Mouse (Mus musculus): ENCODE measurements around the gene Clhc1. TPM values are rescaled to one million over a fixed set of nuclear protein-coding genes. Genes with fewer than 3 reads are reported as not detected.

Clhc1 gene
- polyA plus RNA-seq, 1 experiment, result not detected

GRCm38 (mm10) chr11:29549425-29549778 is 1.7 kb downstream of the Clhc1 start:
- Histone ChIP-seq H3K36me3 (ENCODE audit: control insufficient read depth) (peaks cover 26% of the 10 kb centered on the region), H3K27me3 (ENCODE audit: control insufficient read depth) (no peaks in the 10 kb centered on the region), H3K4me3 (replicated peaks) (no peak overlapping the region), H3K4me1 (ENCODE audit: control insufficient read depth) (peaks cover 30% of the 10 kb centered on the region), H3K9me3 (ENCODE audit: control insufficient read depth, low read length) (no peaks in the 10 kb centered on the region)
- no peak for TF ChIP-seq GATA1 (IDR thresholded peaks at IDR 0.05; ENCODE audit: low read length)
- no peak for TF ChIP-seq TAL1 (IDR thresholded peaks at IDR 0.05; ENCODE audit: low read length)

DNA sequence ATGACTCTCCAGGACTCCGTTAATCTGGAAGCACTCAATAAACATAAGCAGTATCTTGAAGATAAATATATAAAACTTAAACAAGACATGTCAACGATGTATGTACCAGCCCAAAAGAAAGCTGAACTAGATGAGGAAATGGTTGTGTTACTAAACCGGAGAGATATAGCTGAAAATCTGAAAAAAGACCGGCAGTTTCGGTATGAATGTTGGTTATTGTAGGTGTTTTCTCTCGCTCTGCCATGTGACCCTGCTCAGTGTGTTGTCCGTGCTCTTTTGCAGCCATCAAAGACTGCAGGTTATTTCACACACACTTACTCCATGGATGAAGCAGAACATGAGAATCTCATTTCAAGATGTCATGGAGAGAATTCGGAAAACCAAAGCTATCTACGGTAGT is 12.7 kb downstream of the Clhc1 start:
- Histone ChIP-seq H3K4me1 (ENCODE audit: control insufficient read depth) (no peaks in the 10 kb centered on the region), H3K4me3 (replicated peaks) (no peak overlapping the region), H3K27me3 (ENCODE audit: control insufficient read depth) (no peaks in the 10 kb centered on the region), H3K9me3 (ENCODE audit: control insufficient read depth, low read length) (no peaks in the 10 kb centered on the region), H3K36me3 (ENCODE audit: control insufficient read depth) (no peaks in the 10 kb centered on the region)
- TF ChIP-seq GATA1 (IDR thresholded peaks at IDR 0.05; ENCODE audit: low read length), result no peak
- no peak for TF ChIP-seq TAL1 (IDR thresholded peaks at IDR 0.05; ENCODE audit: low read length)

GRCm38 (mm10) chr11:29560990-29561389 is 13.2 kb downstream of the Clhc1 start:
- no peaks in the 10 kb centered on the region for H3K4me1 ChIP-seq (ENCODE audit: control insufficient read depth)
- H3K4me3 ChIP-seq (replicated peaks), result no peak overlapping the region
- H3K27me3 ChIP-seq (ENCODE audit: control insufficient read depth), result no peaks in the 10 kb centered on the region
- no peak for TF ChIP-seq GATA1 (IDR thresholded peaks at IDR 0.05; ENCODE audit: low read length)
- no peak for TF ChIP-seq TAL1 (IDR thresholded peaks at IDR 0.05; ENCODE audit: low read length)
- H3K36me3 ChIP-seq (ENCODE audit: control insufficient read depth), result no peaks in the 10 kb centered on the region
- H3K9me3 ChIP-seq (ENCODE audit: control insufficient read depth, low read length), result no peaks in the 10 kb centered on the region

DNA sequence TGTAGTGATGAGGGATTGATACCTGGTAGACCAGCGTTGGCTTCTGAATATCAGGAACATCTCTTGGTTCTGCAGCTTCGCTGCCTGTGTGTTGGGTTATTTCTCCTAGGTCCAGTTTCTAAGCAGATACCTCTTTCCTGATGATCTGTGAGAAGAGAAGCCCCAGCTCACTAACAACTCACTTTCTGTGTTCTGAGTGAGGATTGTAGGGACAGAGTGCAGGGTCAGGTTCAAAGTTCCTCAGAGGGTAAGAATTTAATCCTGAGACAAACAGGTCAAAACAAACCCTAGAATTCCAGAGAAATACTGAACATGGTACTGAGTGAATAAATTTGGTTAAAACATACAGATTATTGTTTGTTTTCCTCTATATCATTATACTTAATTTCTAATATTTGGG is 15.7 kb downstream of the Clhc1 start:
- TF ChIP-seq TAL1 (IDR thresholded peaks at IDR 0.05; ENCODE audit: low read length) (no peak), GATA1 (IDR thresholded peaks at IDR 0.05; ENCODE audit: low read length) (no peak)
- no peaks in the 10 kb centered on the region for H3K4me1 ChIP-seq (ENCODE audit: control insufficient read depth)
- no peaks in the 10 kb centered on the region for H3K36me3 ChIP-seq (ENCODE audit: control insufficient read depth)
- no peaks in the 10 kb centered on the region for H3K9me3 ChIP-seq (ENCODE audit: control insufficient read depth, low read length)
- no peak overlapping the region for H3K4me3 ChIP-seq (replicated peaks)
- no peaks in the 10 kb centered on the region for H3K27me3 ChIP-seq (ENCODE audit: control insufficient read depth)

DNA sequence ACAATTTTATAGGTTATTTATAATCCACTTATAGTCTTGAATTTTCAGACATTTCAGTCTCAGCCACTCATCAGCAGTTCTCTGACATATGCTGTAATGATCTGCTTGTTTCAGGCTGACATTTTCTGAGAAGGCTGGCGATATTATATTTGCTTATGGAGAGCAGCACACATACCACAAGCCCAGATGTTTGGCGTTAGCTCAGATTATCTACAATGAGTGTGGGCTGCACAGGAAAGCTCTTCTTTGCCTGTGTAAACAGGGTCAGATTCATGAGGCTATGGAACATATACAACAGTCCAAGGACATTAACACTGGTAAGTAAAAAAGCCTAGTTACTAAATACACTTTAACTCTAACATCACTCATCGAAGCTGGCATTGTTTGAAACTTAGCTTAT is 23.8 kb downstream of the Clhc1 start:
- H3K27me3 ChIP-seq (ENCODE audit: control insufficient read depth), result no peaks in the 10 kb centered on the region
- no peak overlapping the region for H3K4me3 ChIP-seq (replicated peaks)
- no peaks in the 10 kb centered on the region for H3K9me3 ChIP-seq (ENCODE audit: control insufficient read depth, low read length)
- H3K36me3 ChIP-seq (ENCODE audit: control insufficient read depth), result no peaks in the 10 kb centered on the region
- H3K4me1 ChIP-seq (ENCODE audit: control insufficient read depth), result no peaks in the 10 kb centered on the region
- TF ChIP-seq TAL1 (IDR thresholded peaks at IDR 0.05; ENCODE audit: low read length) (no peak), GATA1 (IDR thresholded peaks at IDR 0.05; ENCODE audit: low read length) (no peak)

- no peaks in the 10 kb centered on the region for H3K9me3 ChIP-seq (ENCODE audit: control insufficient read depth, low read length)
- H3K27me3 ChIP-seq (ENCODE audit: control insufficient read depth), result no peaks in the 10 kb centered on the region
- H3K4me1 ChIP-seq (ENCODE audit: control insufficient read depth), result no peaks in the 10 kb centered on the region
- TF ChIP-seq TAL1 (IDR thresholded peaks at IDR 0.05; ENCODE audit: low read length) (no peak), GATA1 (IDR thresholded peaks at IDR 0.05; ENCODE audit: low read length) (no peak)
- H3K4me3 ChIP-seq (replicated peaks), result no peak overlapping the region
- H3K36me3 ChIP-seq (ENCODE audit: control insufficient read depth), result no peaks in the 10 kb centered on the region
Observed at GRCm38 (mm10) chr11:29572656-29573055, 24.9 kb downstream of the Clhc1 start.

GRCm38 (mm10) chr11:29579610-29580009 is 31.9 kb downstream of the Clhc1 start:
- no peaks in the 10 kb centered on the region; the same call in 1 of the 2 replicates for H3K9me3 ChIP-seq (ENCODE audit: control insufficient read depth, low read length)
- TF ChIP-seq TAL1 (IDR thresholded peaks at IDR 0.05; ENCODE audit: low read length) (no peak), GATA1 (IDR thresholded peaks at IDR 0.05; ENCODE audit: low read length) (no peak)
- H3K36me3 ChIP-seq (ENCODE audit: control insufficient read depth), result no peaks in the 10 kb centered on the region
- H3K4me3 ChIP-seq (replicated peaks), result no peak overlapping the region
- no peaks in the 10 kb centered on the region for H3K27me3 ChIP-seq (ENCODE audit: control insufficient read depth)
- H3K4me1 ChIP-seq (ENCODE audit: control insufficient read depth), result no peaks in the 10 kb centered on the region

GRCm38 (mm10) chr11:29595217-29595616 is 47.5 kb downstream of the Clhc1 start:
- Histone ChIP-seq H3K4me1 (ENCODE audit: control insufficient read depth) (no peaks in the 10 kb centered on the region), H3K4me3 (replicated peaks) (no peak overlapping the region), H3K36me3 (ENCODE audit: control insufficient read depth) (no peaks in the 10 kb centered on the region), H3K9me3 (ENCODE audit: control insufficient read depth, low read length) (no peaks in the 10 kb centered on the region), H3K27me3 (ENCODE audit: control insufficient read depth) (no peaks in the 10 kb centered on the region)
- no peak for TF ChIP-seq GATA1 (IDR thresholded peaks at IDR 0.05; ENCODE audit: low read length)
- TF ChIP-seq TAL1 (IDR thresholded peaks at IDR 0.05; ENCODE audit: low read length), result no peak

DNA sequence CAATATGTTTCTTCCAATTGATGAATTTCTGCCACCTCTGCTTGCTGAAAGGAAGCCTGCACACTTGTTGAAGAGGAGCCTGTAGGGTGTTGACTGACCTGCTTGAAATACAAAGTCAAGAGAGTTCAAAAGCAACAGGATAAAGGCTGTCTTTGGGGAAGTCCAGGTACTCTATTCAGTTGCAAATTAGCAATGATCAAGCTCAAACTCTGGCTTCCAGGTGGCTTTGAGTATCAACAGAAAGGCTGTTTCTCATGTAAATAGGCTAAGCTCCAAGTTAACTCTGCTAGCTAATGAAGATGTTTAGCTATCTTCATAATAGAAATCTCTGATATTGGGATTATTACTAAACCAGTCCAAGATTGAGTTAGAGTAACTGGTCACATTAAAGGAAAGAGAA is 49.4 kb downstream of the Clhc1 start:
- no peak overlapping the region for H3K4me3 ChIP-seq (replicated peaks)
- no peak for TF ChIP-seq TAL1 (IDR thresholded peaks at IDR 0.05; ENCODE audit: low read length)
- no peak for TF ChIP-seq GATA1 (IDR thresholded peaks at IDR 0.05; ENCODE audit: low read length)
- H3K27me3 ChIP-seq (ENCODE audit: control insufficient read depth), result no peaks in the 10 kb centered on the region
- H3K4me1 ChIP-seq (ENCODE audit: control insufficient read depth), result no peaks in the 10 kb centered on the region
- H3K36me3 ChIP-seq (ENCODE audit: control insufficient read depth), result no peaks in the 10 kb centered on the region
- H3K9me3 ChIP-seq (ENCODE audit: control insufficient read depth, low read length), result no peaks in the 10 kb centered on the region

GRCm38 (mm10) chr11:29599000-29599399 is 51.2 kb downstream of the Clhc1 start:
- H3K27me3 ChIP-seq (ENCODE audit: control insufficient read depth), result no peaks in the 10 kb centered on the region
- TF ChIP-seq TAL1 (IDR thresholded peaks at IDR 0.05; ENCODE audit: low read length) (no peak), GATA1 (IDR thresholded peaks at IDR 0.05; ENCODE audit: low read length) (no peak)
- H3K4me3 ChIP-seq (replicated peaks), result no peak overlapping the region
- no peaks in the 10 kb centered on the region for H3K9me3 ChIP-seq (ENCODE audit: control insufficient read depth, low read length)
- H3K36me3 ChIP-seq (ENCODE audit: control insufficient read depth), result no peaks in the 10 kb centered on the region
- H3K4me1 ChIP-seq (ENCODE audit: control insufficient read depth), result no peaks in the 10 kb centered on the region

Data from erythroblast, embryonic 14.5 days (primary cell).